Mouse (Mus musculus) intestine, embryonic 15.5 days (tissue): ENCODE results near the gene Syt1. TPM values are rescaled to one million over a fixed set of nuclear protein-coding genes. Genes with fewer than 3 reads are reported as not detected.

Source experiments
- ATAC-seq: fragments of 200-750 bp; cut with Nextera tagmentation; 2 replicates; pipeline ENCODE4 v1.8.0; 2017; ENCODE audit warnings: moderate TSS enrichment, moderate library complexity
- H3K27ac ChIP-seq: fragments of 300-500 bp; sonication (generic); 2 replicates; pipeline ENCODE4 v1.5.1; 2015; ENCODE audit warnings: mild to moderate bottlenecking, inconsistent platforms
- H3K27me3 ChIP-seq: fragments of 300-500 bp; sonication (generic); replicated peaks from 2 replicates; pipeline ENCODE4 v1.6.1; 2015; ENCODE audit warnings: inconsistent platforms
- H3K36me3 ChIP-seq: fragments of 300-500 bp; sonication (generic); 2 replicates; pipeline ENCODE4 v1.6.1; 2015; ENCODE audit warnings: inconsistent platforms
- H3K4me1 ChIP-seq: fragments of 300-500 bp; sonication (generic); replicated peaks from 2 replicates; pipeline ENCODE4 v1.6.1; 2015; ENCODE audit warnings: inconsistent platforms
- H3K4me2 ChIP-seq: fragments of 300-500 bp; sonication (generic); replicated peaks from 2 replicates; pipeline ENCODE4 v1.6.1; 2015; ENCODE audit warnings: mild to moderate bottlenecking, inconsistent platforms
- H3K4me3 ChIP-seq: fragments of 300-500 bp; sonication (generic); replicated peaks from 2 replicates; pipeline ENCODE4 v1.5.1; 2015; ENCODE audit warnings: inconsistent platforms
- H3K9ac ChIP-seq: fragments of 300-500 bp; sonication (generic); 2 replicates; pipeline ENCODE4 v1.6.1; 2015; ENCODE audit warnings: inconsistent platforms
- H3K9me3 ChIP-seq: fragments of 300-500 bp; sonication (generic); 2 replicates; pipeline ENCODE4 v1.6.1; 2016; ENCODE audit warnings: inconsistent platforms
- WGBS: fragments of 180-500 bp; shearing (Covaris S2); methylation state at CpG from one replicate; pipeline ENCODE4 v1.1.7; 2015; 5-methylcytosine and 5-hydroxymethylcytosine counted together
- polyA plus RNA-seq: library from polyadenylated mRNA; unstranded; fragments of >200 nt; fragmentation: Nextera tagmentation; extraction: Ambion mirVana; gene quantifications from 2 replicates; pipeline ENCODE4 v1.2.1, GENCODE M21; 2015

The Syt1 gene
- polyA plus RNA-seq, 1 experiment from 2014 or later = 10.0 TPM

- WGBS = 96% methylated on average over 2 of the region's 2 CpGs
- no peaks in the 10 kb centered on the region for H3K27me3 ChIP-seq
- H3K9me3 ChIP-seq = no peaks in the 10 kb centered on the region
- no peak overlapping the region for H3K4me2 ChIP-seq
- H3K36me3 ChIP-seq = no peaks in the 10 kb centered on the region
- H3K4me1 ChIP-seq = no peaks in the 10 kb centered on the region; the same call in 1 of the 2 replicates
- no peak for ATAC-seq
- no peak overlapping the region for H3K4me3 ChIP-seq
- no peak overlapping the region for H3K9ac ChIP-seq
- H3K27ac ChIP-seq = no peak overlapping the region
Observed at GRCm38 (mm10) chr10:108457054-108457453, 553.7 kb downstream of the Syt1 start.

GRCm38 (mm10) chr10:108455883-108456282, 554.9 kb downstream of the Syt1 start:
- no peaks in the 10 kb centered on the region; the same call in 1 of the 2 replicates for H3K4me1 ChIP-seq
- H3K9me3 ChIP-seq = no peaks in the 10 kb centered on the region
- no peak overlapping the region for H3K9ac ChIP-seq
- no peak overlapping the region for H3K4me2 ChIP-seq
- H3K36me3 ChIP-seq = no peaks in the 10 kb centered on the region
- no peak for ATAC-seq
- H3K27ac ChIP-seq = no peak overlapping the region
- H3K27me3 ChIP-seq = no peaks in the 10 kb centered on the region
- 79% methylated on average over 2 of the region's 2 CpGs for WGBS
- no peak overlapping the region for H3K4me3 ChIP-seq

- no peak overlapping the region for H3K27ac ChIP-seq
- no peaks in the 10 kb centered on the region for H3K36me3 ChIP-seq
- WGBS = 80% methylated on average over 10 of the region's 10 CpGs
- H3K9ac ChIP-seq = no peak overlapping the region
- no peaks in the 10 kb centered on the region; the same call in 1 of the 2 replicates for H3K4me1 ChIP-seq
- no peaks in the 10 kb centered on the region for H3K9me3 ChIP-seq
- ATAC-seq = no peak
- no peak overlapping the region for H3K4me2 ChIP-seq
- no peaks in the 10 kb centered on the region for H3K27me3 ChIP-seq
- H3K4me3 ChIP-seq = no peak overlapping the region
Observed at GRCm38 (mm10) chr10:108455204-108455603, 555.6 kb downstream of the Syt1 start.

- no peak overlapping the region for H3K4me2 ChIP-seq
- no peak overlapping the region for H3K27ac ChIP-seq
- no peak overlapping the region for H3K9ac ChIP-seq
- peak; percentile 51; the same call in 1 of the 2 replicates for ATAC-seq
- H3K4me1 ChIP-seq = no peaks in the 10 kb centered on the region; the same call in 1 of the 2 replicates
- H3K27me3 ChIP-seq = no peaks in the 10 kb centered on the region
- 63% methylated on average over 11 of the region's 11 CpGs for WGBS
- H3K36me3 ChIP-seq = no peaks in the 10 kb centered on the region
- H3K4me3 ChIP-seq = no peak overlapping the region
- H3K9me3 ChIP-seq = no peaks in the 10 kb centered on the region
Observed at GRCm38 (mm10) chr10:108454691-108455117, 556.1 kb downstream of the Syt1 start.

GRCm38 (mm10) chr10:108453561-108453960, 557.2 kb downstream of the Syt1 start:
- ATAC-seq = peak; percentile 82
- Histone ChIP-seq H3K36me3 (no peaks in the 10 kb centered on the region), H3K4me3 (no peak overlapping the region), H3K9ac (no peak overlapping the region), H3K9me3 (no peaks in the 10 kb centered on the region), H3K4me1 (no peaks in the 10 kb centered on the region; the same call in 1 of the 2 replicates), H3K27me3 (no peaks in the 10 kb centered on the region), H3K27ac (no peak overlapping the region), H3K4me2 (no peak overlapping the region)
- WGBS = 27% methylated on average over 2 of the region's 2 CpGs

- H3K36me3 ChIP-seq = no peaks in the 10 kb centered on the region
- ATAC-seq = no peak
- no peak overlapping the region for H3K4me2 ChIP-seq
- H3K9me3 ChIP-seq = no peaks in the 10 kb centered on the region
- H3K27ac ChIP-seq = no peak overlapping the region
- no peaks in the 10 kb centered on the region; the same call in none of the 2 replicates for H3K4me1 ChIP-seq
- H3K27me3 ChIP-seq = no peaks in the 10 kb centered on the region
- H3K4me3 ChIP-seq = no peak overlapping the region
- WGBS = 94% methylated on average over 9 of the region's 9 CpGs
- no peak overlapping the region for H3K9ac ChIP-seq
Observed at GRCm38 (mm10) chr10:108452421-108452820, 558.4 kb downstream of the Syt1 start.

GRCm38 (mm10) chr10:108451516-108451915, 559.3 kb downstream of the Syt1 start:
- H3K4me3 ChIP-seq = no peak overlapping the region
- ATAC-seq = no peak
- H3K9me3 ChIP-seq = no peaks in the 10 kb centered on the region
- H3K9ac ChIP-seq = no peak overlapping the region
- no peaks in the 10 kb centered on the region for H3K36me3 ChIP-seq
- H3K4me1 ChIP-seq = peaks cover 4% of the 10 kb centered on the region
- H3K27me3 ChIP-seq = no peaks in the 10 kb centered on the region
- 88% methylated on average over 8 of the region's 8 CpGs for WGBS
- H3K27ac ChIP-seq = no peak overlapping the region
- no peak overlapping the region for H3K4me2 ChIP-seq

GRCm38 (mm10) chr10:108450401-108450800, 560.4 kb downstream of the Syt1 start:
- no peak for ATAC-seq
- Histone ChIP-seq H3K4me2 (no peak overlapping the region), H3K36me3 (no peaks in the 10 kb centered on the region), H3K9ac (no peak overlapping the region), H3K9me3 (no peaks in the 10 kb centered on the region), H3K4me3 (no peak overlapping the region), H3K27me3 (no peaks in the 10 kb centered on the region), H3K27ac (no peak overlapping the region), H3K4me1 (peaks cover 6% of the 10 kb centered on the region)
- WGBS = 88% methylated on average over 4 of the region's 4 CpGs

- no peak for ATAC-seq
- Histone ChIP-seq H3K4me2 (no peak overlapping the region), H3K4me1 (peaks cover 13% of the 10 kb centered on the region), H3K9ac (no peak overlapping the region), H3K4me3 (no peak overlapping the region), H3K9me3 (no peaks in the 10 kb centered on the region), H3K36me3 (no peaks in the 10 kb centered on the region), H3K27me3 (no peaks in the 10 kb centered on the region), H3K27ac (no peak overlapping the region)
- 74% methylated on average over 11 of the region's 11 CpGs for WGBS
Observed at GRCm38 (mm10) chr10:108448421-108448820, 562.4 kb downstream of the Syt1 start.
